Mouse (Mus musculus) splenic B cell, adult 2 months (primary cell): ENCODE measurements at regions not wholly inside any gene's neighbourhood (a gene's known extent, or its start where the extent isn't known, plus 50 kb on each side); places are given as distances from the start of the nearest gene placed in this dataset.

Source experiments
- DNase-seq: peaks from one replicate; pipeline ENCODE4 v3.0.0-alpha.2; 2011; ENCODE audit warnings: low read depth, low spot score
- H3K27me3 ChIP-seq: 2 replicates; pipeline ENCODE4 v1.6.1; 2012; ENCODE audit warnings: mild to moderate bottlenecking, low read length, moderate library complexity, mixed read lengths; ENCODE audit not compliant: control insufficient read depth, poor library complexity, insufficient read depth, severe bottlenecking
- H3K36me3 ChIP-seq: 2 replicates; pipeline ENCODE4 v1.6.1; 2012; ENCODE audit warnings: mild to moderate bottlenecking, low read length, moderate library complexity, mixed read lengths; ENCODE audit not compliant: control insufficient read depth, poor library complexity, insufficient read depth, severe bottlenecking

DNA sequence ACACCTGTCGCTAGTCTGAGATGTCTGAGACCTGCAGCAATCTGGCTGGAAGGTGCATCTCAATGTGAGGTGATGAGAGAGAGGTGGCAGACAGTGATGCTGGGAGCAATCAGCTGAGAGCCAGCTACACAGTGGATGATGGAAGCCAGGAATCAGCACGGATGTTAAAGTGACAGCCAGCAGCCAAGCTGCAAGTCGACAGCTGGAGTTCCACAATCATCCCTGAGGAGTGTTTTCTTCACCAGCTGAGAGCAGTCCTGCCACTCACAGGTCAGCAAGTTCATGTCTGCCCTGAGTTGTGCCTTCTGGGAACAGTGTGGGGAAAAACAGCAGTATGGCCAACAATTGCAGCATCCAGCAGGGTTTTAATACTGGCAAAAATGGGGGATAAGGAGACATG lies 422.3 kb downstream of the Glrx3 start:
- no peak for DNase-seq
- Histone ChIP-seq H3K36me3 (no peaks in the 10 kb centered on the region), H3K27me3 (no peaks in the 10 kb centered on the region)

DNA sequence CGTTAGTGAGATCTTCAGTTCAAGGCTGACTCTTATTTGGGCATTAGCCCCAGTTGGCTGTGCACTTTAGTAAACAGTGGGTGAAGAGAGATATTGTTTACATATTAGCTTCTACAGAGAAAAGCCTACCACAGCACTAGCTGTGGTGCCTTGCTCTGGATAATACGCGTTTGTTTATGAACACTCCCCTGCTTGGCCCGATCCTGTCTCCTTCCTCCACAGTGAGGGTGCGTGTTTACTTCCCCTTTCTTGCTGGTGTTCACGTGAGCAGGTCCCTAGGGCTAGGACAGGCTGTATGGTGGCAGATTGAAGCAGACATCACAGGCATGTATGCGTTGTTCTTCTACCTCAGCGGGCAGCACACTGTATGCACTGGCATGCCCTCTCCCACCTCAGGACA lies 423.1 kb downstream of the Glrx3 start:
- H3K27me3 ChIP-seq = no peaks in the 10 kb centered on the region
- DNase-seq = peak; percentile 11
- no peaks in the 10 kb centered on the region for H3K36me3 ChIP-seq

DNA sequence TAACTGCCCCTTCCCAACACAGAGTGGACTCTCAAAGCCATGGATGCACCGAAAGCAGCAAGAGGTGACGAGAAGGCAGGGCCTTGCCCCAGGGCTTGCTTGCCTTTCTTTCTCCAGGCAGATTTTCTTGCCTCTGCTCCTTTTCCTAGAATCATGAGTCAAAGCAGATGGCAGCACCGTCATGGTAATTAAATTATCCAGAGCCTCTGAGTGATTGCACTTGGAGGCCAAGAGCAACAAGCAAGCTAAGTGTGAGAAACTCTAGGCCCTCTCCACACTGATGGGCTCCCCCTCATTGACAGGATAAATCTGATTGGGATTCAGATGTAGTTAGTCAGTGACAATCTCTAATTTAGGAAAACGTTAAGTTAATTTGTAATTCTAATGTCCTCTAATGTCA lies 427.5 kb downstream of the Glrx3 start:
- Histone ChIP-seq H3K36me3 (no peaks in the 10 kb centered on the region), H3K27me3 (no peaks in the 10 kb centered on the region)
- DNase-seq = no peak

GRCm38 (mm10) chr7:137865457-137865856 lies 428.0 kb downstream of the Glrx3 start:
- Histone ChIP-seq H3K27me3 (no peaks in the 10 kb centered on the region), H3K36me3 (no peaks in the 10 kb centered on the region)
- no peak for DNase-seq

- no peaks in the 10 kb centered on the region for H3K36me3 ChIP-seq
- DNase-seq = no peak
- no peaks in the 10 kb centered on the region for H3K27me3 ChIP-seq
Measured at GRCm38 (mm10) chr7:137866880-137867279, 429.5 kb downstream of the Glrx3 start.

DNA sequence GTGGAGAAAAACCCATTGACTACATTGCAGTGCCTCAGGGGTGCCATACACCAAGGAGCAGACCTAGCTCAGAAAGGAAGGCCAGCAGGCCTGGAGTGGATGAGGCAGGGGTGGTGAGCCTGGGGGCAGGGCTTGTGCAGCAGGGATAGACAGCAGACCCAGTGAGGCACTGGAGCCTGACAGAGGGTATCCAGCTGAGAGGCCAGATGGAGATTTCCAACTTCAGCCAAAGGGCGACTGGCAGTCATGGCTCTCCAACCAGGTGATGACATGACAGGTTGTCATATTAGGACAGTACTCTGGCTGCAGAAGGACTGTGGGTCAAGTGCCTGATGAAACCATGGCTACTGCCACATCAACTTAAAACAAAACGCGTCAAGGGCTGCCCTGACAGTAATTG lies 431.1 kb downstream of the Glrx3 start:
- no peaks in the 10 kb centered on the region for H3K27me3 ChIP-seq
- H3K36me3 ChIP-seq = no peaks in the 10 kb centered on the region
- no peak for DNase-seq

GRCm38 (mm10) chr7:137875306-137875705 lies 437.9 kb downstream of the Glrx3 start:
- Histone ChIP-seq H3K27me3 (no peaks in the 10 kb centered on the region), H3K36me3 (no peaks in the 10 kb centered on the region)
- DNase-seq = no peak

GRCm38 (mm10) chr7:137879296-137879695 lies 441.9 kb downstream of the Glrx3 start:
- DNase-seq = no peak
- no peaks in the 10 kb centered on the region for H3K36me3 ChIP-seq
- H3K27me3 ChIP-seq = no peaks in the 10 kb centered on the region

DNA sequence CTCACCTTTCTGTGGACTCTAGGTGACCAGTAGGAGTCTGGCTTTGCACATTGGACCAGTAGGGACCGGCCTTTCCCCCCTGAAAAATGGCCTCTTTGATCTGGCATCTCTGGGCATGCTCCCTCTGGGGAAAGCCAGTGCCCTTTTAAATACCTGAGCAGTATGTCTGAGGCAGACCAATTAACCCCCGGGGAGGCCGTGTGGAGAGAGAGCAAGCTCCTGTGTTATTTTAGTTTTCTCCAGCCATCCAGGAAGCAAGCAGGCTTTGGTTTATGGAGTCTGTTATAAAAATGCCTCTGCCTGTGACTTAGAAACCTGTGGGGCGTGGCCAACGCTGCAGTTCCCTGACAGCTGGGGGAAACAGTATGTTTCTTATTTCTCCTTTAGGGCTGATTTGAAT lies 445.5 kb downstream of the Glrx3 start:
- Histone ChIP-seq H3K27me3 (no peaks in the 10 kb centered on the region), H3K36me3 (no peaks in the 10 kb centered on the region)
- no peak for DNase-seq

- no peaks in the 10 kb centered on the region for H3K27me3 ChIP-seq
- DNase-seq = no peak
- H3K36me3 ChIP-seq = no peaks in the 10 kb centered on the region
Measured at GRCm38 (mm10) chr7:137883701-137884100, 446.3 kb downstream of the Glrx3 start.

DNA sequence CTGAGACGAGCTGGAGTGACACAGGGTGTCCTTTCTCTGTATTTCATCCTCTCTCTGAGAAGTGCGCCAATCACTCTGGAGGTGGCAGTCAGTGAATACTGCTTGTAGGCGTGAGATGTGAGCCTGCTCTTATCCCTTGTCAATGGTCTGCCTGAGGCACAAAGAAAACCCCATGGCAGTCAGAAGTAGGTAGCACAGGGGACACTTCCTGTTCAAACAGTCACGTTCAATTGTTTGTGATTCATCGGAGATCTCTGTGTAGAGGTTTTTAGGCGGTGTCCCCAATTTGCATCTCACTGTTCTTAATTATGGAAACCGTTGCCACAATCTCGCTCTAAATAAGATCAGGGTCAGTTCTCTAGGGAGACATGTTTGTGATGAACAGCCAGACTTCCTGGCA lies 447.7 kb downstream of the Glrx3 start:
- Histone ChIP-seq H3K36me3 (no peaks in the 10 kb centered on the region), H3K27me3 (no peaks in the 10 kb centered on the region)
- DNase-seq = no peak

DNA sequence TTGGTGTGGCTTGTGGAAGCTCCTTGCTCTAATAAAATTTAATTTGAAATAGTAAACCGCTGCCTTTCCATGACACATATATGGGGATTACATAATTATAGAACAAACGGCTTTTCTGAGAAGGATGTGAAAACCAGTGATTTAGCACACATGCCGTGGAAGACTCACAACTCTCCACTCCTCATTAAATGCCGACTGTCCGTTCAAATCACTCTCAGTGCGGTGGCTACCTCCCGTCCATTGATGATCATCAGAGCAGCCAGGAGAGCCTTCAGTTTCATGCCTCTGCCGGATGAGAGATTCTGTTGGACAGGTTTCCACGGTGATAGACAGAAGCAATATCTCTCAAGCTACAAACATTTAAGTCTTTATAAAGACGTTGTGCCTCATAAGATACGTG lies 451.3 kb downstream of the Glrx3 start:
- Histone ChIP-seq H3K36me3 (no peaks in the 10 kb centered on the region), H3K27me3 (no peaks in the 10 kb centered on the region)
- DNase-seq = no peak

DNA sequence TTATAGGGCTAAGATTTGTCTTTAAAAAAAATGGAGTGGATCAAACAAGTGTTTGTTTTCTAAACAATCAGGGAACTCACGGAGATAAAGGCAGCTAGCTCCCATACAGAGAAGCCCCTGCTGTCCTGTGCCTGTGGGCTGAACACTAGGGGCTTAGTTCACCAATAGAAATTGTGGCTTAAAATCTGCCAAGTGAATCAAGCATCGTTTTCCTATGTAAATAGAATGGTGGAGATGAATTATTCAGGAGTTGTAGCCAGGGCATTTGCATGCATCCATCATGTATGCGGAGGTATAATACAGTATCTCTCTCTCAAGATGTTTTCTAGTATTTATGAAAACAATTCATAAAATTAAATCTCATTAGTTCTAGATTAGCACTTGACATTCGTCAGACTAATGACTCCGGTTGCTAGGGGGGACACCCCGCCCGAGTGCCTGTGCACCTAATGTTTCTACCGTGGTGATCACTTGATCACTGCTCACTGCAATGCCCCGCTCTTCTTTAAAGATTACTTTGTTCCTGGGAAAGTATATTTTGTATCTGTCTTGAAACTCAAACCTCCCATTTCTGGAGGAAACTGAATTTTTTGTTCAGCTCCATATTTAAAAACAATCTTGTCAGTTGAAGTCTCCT lies 469.1 kb downstream of the Glrx3 start:
- H3K36me3 ChIP-seq = no peaks in the 10 kb centered on the region
- no peaks in the 10 kb centered on the region for H3K27me3 ChIP-seq
- no peak for DNase-seq

DNA sequence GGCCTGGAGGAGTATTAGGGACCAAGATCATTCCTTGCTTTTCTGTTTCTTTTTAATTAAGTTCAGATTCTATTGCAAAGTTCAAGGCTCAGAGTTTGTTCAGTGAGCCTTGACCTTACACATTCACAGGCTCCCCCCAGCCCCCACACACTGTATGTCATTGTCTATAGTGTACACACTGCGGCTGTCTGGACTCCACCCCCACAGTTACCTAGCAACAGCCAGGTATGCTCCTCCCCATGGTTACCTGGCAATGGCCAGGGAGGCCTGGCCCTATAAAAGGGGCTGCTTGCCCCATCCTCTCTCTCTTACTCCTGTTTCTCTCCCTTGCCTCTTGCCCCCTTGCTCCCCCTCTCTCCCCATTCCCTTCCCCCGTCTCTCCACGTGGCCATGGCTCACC lies 472.0 kb downstream of the Glrx3 start:
- H3K36me3 ChIP-seq = no peaks in the 10 kb centered on the region
- DNase-seq = no peak
- H3K27me3 ChIP-seq = no peaks in the 10 kb centered on the region

DNA sequence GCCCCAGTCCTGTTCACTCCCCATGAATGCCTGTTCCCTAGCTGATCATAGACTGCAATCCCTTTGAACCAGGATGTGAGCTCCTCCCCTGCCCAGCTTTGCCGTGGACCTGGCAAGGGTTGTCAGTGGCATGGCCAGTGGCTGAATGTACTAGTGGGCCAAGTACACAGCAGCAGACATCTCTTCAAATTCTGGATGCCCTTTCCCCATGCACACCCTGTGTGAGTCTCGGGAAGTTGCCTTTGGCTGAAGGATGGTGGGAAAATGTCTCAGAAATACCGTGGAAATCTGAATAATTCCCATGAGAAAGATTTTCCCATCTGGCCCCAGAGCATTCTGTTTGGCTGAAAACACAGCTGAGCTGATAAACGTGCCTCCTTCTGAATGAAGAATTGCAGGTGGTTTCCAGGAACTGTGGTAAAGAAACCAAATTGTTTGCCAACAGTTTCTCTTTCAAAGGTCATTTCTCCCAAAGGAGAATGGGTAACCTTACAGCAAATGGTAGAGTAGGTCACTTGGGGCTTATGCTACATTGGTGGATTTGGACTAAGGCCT lies 476.2 kb downstream of the Glrx3 start:
- Histone ChIP-seq H3K27me3 (no peaks in the 10 kb centered on the region), H3K36me3 (no peaks in the 10 kb centered on the region)
- no peak for DNase-seq

DNA sequence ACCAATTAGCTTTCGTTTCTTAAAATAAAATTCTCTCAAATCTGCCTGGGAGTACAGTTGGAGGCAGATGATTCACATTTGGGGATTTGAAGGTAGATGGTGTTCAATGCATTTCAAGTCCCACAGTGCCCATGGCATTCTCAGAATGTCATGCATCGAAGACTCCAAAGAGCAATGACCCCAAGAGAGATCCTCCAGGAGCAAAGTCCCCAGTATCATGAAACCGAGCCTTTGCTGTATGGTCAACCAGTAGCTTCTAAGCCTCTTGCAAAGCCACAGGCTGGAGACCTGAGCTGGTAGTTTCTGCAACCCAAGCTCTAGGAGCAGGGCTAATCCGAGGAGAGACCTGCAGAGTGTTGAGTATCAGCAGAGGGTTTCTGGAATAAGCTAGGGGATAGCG lies 477.1 kb downstream of the Glrx3 start:
- DNase-seq = no peak
- Histone ChIP-seq H3K36me3 (no peaks in the 10 kb centered on the region), H3K27me3 (no peaks in the 10 kb centered on the region)
